Mouse (Mus musculus): ENCODE data around the gene Gla.
A peak's percentile ranks its signal among the peaks of the same experiment; 100 is the strongest.

The Gla gene

GRCm38 (mm10) chrX:134588261-134588660 lies 12.7 kb downstream of the Gla start:
- DNase-seq (ENCODE audit: low spot score): no peak

GRCm38 (mm10) chrX:134586447-134586846 lies 14.5 kb downstream of the Gla start:
- no peak for DNase-seq (ENCODE audit: low spot score)

- peak; percentile 90 for DNase-seq (ENCODE audit: low spot score)
These were observed 15.6 kb downstream of the Gla start, which contains the start of gene Rpl36a for GRCm38 (mm10) chrX:134585103-134586002. Rpl36a (plus strand) TSS chrX:134585654.

GRCm38 (mm10) chrX:134582888-134583669 lies 17.8 kb downstream of the Gla start, which contains the start of gene Btk:
Btk (minus strand) TSS chrX:134583570.
- DNase-seq (ENCODE audit: low spot score): no peak

GRCm38 (mm10) chrX:134582270-134582669 lies 18.7 kb downstream of the Gla start:
- DNase-seq (ENCODE audit: low spot score): no peak

GRCm38 (mm10) chrX:134580528-134581305 lies 20.2 kb downstream of the Gla start:
- DNase-seq (ENCODE audit: low spot score): no peak

GRCm38 (mm10) chrX:134577896-134578295 lies 23.0 kb downstream of the Gla start:
- no peak for DNase-seq (ENCODE audit: low spot score)

GRCm38 (mm10) chrX:134566536-134567222 lies 34.2 kb downstream of the Gla start:
- no peak for DNase-seq (ENCODE audit: low spot score)

- no peak for DNase-seq (ENCODE audit: low spot score)
These were observed 36.6 kb downstream of the Gla start for GRCm38 (mm10) chrX:134564326-134564725.

- no peak for DNase-seq (ENCODE audit: low spot score)
These were observed 46.5 kb downstream of the Gla start for GRCm38 (mm10) chrX:134554425-134554824.

- DNase-seq (ENCODE audit: low spot score): no peak
These were observed 47.6 kb downstream of the Gla start for GRCm38 (mm10) chrX:134553326-134553725.

GRCm38 (mm10) chrX:134550903-134551302 lies 50.0 kb downstream of the Gla start:
- peak; percentile 33 for DNase-seq (ENCODE audit: low spot score)

- no peak for DNase-seq (ENCODE audit: low spot score)
These were observed 53.6 kb downstream of the Gla start for GRCm38 (mm10) chrX:134547330-134547729.

GRCm38 (mm10) chrX:134541955-134542308 lies 59.0 kb downstream of the Gla start:
- no peak for DNase-seq (ENCODE audit: low spot score)

GRCm38 (mm10) chrX:134541145-134541954 lies 59.6 kb downstream of the Gla start, which contains the start of gene Timm8a1:
Timm8a1 (minus strand) TSS chrX:134541865.
- DNase-seq (ENCODE audit: low spot score): peak; percentile 15

GRCm38 (mm10) chrX:134540414-134541135 lies 60.4 kb downstream of the Gla start:
- no peak for DNase-seq (ENCODE audit: low spot score)

GRCm38 (mm10) chrX:134539795-134540194 lies 61.1 kb downstream of the Gla start:
- peak; percentile 2 for DNase-seq (ENCODE audit: low spot score)
